Mouse (Mus musculus) brain, adult 2 months (tissue): ENCODE results near the gene Lrp6.

Experiments
- DNase-seq: peaks from one replicate; pipeline ENCODE4 v3.0.0; 2011; ENCODE audit warnings: low read depth, low spot score

Lrp6 gene

DNA sequence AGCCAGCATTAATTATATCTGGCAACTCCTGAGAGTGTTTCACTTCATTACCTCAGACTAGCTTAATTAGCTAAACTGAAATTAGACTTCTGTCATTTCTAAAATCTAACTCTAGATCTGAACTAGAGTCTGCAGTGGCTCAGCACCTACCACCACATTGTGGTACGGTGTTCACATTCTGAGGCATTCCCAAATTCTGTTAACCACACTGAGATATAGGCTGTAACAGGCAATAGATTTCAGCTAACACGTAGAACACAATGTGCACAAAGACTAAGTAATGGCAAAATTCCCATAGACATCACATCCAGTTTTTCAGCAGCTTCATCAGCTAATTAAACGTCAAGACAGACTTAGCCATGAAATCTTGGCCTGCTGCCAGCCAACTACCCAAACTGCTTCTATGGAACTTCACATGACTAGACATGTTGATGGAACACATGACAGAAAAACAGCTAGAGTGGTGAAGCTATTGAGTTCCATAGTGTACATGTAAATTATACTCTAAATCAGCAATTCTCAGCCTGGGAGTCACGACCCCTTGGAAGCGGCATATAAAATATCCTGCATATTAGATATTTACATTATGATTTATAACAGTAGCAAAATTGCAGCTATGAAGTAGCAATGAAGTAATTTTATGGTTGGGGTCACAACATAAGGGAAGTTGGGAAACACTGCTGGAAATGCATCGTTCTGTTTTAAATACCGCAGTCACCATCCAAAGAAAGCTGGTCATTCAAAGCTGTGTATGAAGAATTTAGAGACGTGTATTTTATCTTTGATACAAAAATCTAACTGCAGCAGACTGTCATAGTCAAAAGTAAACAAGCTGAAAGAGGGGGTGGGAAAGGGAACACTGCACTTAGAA lies 71.7 kb downstream of the Lrp6 start:
- DNase-seq: peak; percentile 44

DNA sequence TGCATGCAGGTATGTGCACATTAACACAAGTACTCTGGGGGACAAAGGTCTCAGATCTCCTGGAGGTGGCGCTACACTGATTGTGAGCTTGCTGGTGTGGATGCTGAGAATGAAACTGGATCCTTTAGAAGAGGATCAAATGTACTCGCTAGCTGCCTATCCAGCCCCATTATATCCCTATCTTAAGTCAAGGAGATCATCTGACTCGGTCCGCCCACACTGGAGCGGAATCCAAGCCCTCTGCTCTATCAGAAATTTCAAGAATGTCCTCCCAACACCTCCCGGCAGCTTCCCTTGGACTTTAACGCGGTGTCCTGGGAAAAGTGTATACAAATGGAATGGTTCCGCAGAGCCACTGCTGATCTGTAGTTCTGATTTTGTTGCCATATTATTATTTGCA lies 77.1 kb downstream of the Lrp6 start:
- no peak for DNase-seq

DNA sequence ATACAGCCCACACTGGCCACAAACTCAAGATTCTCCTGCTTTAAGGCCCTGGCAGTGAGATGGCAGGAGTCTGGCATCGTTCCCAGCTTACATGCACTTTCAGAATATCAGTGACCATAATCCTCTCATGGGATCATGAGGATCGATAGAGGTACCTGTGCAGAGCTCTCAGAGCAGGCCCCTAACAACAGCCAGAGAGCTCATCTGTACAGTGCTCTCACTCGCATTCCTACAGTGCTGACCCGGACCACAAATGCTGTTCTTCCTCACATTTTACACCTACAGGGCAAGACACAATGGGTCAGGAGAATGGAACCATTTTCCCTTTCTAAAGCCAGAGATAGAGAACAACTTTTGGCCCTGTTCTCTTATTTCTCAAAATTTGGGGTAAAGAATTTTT lies 77.6 kb downstream of the Lrp6 start:
- DNase-seq: no peak

DNA sequence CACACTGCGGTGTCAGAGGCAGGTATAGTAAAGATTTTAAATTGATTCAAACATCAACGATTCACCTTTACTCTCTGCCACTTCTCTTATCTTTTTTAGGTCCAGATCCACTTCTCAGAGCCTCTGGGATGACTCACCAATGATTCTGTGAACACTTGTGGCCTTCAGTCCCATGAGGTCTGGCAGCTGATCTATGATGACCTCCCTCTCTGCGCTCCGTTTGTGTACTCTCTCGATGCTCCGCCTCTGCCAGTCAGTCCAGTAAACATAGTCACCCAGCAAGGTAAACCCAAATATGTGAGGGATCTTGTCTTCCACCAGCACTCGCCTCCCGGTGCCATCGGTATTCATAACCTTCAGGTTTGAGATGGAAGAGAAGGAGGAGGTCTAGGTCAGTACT lies 80.4 kb downstream of the Lrp6 start:
- DNase-seq: no peak

DNA sequence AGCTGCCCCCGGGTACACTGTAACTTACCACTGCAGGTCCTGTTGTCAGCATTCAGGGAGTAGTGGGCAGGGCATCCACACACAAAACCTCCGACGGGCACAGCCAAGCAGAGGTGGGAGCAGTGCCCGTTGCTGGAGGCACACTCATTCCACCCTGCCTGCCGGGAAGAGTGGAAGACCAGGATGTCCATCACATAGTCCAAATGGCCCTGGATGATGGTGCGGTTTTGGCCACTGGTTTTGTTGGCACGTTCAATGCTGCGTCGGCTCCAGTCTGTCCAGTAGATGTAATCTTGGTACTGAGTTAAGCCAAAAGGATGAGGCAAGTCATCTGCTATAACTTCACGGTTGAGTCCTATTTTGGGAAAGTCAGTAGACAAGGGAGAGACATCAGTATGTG lies 87.3 kb downstream of the Lrp6 start:
- no peak for DNase-seq

DNA sequence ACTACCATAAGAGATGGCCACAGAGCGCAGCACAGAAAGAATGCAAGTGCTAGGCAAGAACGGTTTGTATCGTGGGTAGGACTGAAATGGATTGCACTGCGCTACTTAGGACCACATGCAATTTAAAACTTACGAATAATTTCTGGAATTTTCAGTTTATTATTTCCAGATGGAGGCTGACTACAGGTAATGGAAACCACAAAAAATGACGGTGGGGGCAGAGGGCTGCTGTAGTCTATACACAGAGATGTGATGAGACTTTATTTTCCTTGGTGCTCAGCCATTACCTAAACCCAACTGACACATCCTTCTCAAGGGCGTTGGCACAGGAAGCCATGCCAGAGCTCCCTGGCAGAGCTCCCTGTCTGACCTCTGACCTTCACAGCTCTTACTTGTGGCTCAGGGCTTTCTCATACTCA lies 93.6 kb downstream of the Lrp6 start:
- no peak for DNase-seq

DNA sequence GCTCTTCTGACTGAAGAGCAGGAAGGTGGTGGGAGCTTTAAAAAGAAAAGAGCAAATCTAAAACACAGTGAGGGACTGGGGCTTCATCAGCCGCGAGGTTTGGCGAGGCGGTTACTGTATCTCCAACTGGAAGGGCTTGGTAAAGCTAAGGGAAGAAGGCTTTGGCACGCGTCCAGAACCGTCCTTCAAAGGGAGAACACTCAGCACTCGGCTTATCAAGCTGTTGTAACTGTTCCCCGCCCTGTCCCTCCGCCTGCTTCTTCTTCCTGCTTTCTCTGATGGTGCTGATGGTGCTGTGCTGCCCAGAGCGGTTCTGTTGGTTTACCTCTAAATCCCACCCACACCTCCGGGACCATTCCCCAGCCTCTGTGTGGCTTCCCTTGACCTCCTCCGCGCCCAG lies 95.9 kb downstream of the Lrp6 start:
- DNase-seq: peak; percentile 75

DNA sequence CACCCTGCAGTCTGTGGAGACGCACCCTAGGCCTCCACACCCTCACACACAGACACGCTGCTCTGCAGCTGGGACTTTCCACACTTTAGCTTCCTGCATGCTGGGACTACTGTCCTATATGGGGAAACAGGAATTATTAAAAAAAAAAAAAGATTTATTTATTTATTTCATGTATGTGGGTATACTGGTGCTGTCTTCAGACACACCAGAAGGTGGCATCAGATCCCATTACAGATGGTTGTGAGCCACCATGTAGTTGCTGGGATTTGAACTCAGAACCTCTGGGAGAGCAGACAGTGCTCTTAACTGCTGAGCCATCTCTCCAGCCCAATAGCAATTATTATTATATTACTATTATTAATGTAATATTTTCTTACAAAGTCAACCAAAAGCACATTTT lies 97.5 kb downstream of the Lrp6 start:
- DNase-seq: no peak

DNA sequence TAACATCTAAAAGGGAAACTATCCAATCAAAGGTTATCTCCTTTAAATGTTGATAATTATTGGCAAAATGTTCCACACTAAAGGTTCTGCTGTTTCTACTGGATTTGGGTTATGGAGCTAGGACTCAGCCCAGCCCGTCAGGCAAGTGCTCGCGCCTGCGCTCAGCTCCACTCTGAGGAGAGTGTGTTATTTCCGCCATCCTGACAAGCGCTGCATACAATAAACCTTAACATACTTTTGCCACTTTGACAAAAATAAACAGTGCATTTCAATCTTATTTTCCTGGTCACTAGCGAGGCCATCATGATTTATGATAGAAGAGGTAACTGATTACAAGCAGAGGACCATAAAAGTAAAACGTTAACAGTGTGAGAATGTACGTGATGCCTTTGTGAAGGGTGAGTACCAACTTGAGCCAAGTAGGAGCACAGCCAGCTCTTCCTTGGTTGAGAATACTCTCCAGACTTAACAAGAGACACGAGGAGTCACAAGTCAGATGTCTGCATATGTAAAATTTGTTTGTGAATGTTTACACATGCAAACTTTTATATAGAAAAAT lies 100.0 kb downstream of the Lrp6 start:
- DNase-seq: no peak

DNA sequence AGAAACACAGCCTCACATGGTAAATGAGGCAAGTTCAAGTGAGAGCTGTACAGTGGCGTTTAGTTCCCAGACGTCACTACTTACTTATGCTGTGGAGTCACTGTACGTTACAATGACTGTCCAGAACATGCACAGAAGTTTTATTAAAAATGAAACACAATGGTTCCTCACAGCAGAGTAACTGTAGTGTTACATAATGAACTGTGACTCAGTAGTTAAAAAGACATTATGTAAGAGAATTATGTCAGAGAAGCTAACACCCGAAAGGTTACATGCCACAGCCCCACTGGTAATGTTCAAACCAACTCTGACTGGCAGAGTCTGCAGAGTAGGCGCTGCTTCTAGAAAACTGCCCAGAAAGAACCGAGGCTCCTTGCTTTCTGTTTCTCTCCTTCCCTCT lies 105.6 kb downstream of the Lrp6 start:
- DNase-seq: peak; percentile 29

DNA sequence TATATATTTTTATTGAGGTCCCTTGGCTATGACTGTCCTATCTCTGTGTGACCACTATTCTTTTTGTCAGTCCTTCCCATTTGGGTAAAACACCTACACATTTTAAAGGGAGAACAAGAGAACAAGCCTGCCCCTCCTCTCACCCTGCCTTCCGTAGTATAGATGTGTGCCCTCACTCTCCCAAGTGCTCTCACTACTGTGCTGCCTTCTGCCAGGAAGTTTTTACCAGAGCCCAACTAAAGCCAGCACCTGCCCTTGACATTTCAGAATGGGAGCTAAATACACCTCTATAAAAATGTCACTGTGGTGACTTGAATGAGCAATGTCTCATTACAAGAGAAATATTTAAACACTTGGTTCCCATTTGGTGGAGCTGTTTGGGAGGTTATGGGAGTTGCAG lies 108.4 kb downstream of the Lrp6 start:
- DNase-seq: no peak

DNA sequence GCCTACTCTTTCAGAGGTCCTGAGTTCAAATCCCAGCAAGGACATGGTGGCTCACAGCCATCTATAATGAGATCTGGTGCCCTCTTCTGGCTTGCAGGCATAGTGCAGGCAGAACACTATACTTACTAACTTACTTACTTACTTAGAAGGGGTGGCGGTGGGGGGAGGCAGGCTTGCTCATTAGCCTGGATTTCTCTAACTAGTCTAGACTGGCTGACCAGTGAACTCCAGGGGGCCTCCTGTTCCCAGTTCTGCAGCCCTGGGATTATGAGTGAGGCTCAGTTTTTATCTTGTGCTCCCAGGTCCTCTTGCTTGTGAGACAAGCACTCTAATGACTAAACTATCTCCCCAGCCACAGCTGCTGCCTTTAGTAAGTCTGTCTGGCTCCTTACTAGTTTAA lies 112.7 kb downstream of the Lrp6 start:
- no peak for DNase-seq

DNA sequence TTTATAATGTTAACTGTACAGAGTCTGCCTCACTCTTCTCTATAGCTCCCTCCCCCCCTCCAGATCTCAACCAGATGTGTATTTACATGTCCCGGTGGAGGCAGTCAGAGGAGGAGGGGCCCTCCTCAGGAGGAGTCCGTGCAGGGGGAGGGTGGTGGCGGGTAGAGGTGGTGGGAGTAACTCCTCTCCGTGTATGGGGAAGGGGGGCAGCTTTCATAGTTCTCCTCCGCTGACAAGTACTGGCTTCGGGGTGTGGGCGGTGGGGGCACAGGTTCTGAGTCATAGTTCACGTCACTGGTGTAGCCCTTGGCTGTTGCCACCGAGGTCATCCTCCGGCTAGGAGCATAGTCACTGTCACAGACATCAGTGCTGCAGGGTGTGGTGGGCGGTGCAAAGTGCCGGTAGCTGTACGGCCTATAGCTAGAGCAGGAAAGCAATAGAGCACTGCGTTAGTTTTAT lies 116.1 kb downstream of the Lrp6 start:
- peak; percentile 69 for DNase-seq

DNA sequence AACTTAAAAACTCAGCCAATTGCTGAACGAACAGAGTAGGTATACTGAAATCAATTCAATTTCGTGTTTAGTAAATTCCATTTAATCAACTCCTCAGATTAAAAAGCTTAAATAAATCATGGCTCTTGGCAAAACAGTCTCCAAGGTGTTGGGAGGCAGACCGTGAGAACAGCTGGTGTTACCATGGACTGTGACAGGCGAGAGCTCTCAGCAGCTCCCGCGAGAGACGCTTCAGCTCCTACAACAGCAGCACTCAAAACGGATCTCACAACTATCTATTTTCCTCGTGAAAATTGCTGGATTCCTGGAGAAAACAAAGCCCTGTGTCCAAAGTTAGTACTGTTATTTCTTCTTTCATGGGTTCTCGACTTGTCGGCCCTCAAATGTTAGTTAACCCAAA lies 116.8 kb downstream of the Lrp6 start:
- peak; percentile 62 for DNase-seq

DNA sequence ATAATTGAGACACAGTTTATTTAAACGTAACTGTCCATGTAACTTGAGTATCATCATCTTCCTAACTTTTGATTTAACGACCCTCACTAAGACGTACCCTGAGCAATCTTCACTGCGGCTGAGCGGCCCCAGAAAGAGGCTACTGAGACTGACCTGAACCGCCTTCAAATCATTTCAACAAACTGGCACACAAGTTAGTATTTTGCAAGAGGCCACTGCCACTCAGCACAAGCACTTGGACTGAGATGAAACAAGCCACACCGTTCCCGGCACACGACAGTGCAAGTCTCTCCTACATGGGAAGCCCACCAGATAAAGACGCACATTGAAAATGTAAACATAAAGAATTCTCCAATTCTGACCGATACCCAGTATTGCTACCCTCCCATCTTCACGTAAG lies 118.3 kb downstream of the Lrp6 start:
- DNase-seq: no peak

DNA sequence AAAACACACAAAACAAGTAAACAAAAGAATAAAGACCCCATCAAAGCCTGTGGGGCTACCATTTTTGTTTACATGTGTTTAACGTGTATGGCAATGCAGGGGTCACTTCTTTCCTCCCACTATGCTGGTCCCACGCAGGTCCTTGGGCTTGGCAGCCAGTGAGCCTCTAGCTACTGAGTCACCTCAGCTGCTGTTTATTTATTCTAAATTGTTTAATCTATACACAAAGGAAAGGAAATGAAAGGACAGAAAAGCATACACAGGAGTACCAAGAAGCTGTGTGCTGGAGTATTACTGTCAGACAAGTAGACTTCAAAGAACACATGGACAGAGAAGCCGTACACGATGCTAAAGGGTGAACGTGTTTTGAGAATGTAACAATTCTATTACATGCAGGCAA lies 122.8 kb downstream of the Lrp6 start:
- DNase-seq: no peak

DNA sequence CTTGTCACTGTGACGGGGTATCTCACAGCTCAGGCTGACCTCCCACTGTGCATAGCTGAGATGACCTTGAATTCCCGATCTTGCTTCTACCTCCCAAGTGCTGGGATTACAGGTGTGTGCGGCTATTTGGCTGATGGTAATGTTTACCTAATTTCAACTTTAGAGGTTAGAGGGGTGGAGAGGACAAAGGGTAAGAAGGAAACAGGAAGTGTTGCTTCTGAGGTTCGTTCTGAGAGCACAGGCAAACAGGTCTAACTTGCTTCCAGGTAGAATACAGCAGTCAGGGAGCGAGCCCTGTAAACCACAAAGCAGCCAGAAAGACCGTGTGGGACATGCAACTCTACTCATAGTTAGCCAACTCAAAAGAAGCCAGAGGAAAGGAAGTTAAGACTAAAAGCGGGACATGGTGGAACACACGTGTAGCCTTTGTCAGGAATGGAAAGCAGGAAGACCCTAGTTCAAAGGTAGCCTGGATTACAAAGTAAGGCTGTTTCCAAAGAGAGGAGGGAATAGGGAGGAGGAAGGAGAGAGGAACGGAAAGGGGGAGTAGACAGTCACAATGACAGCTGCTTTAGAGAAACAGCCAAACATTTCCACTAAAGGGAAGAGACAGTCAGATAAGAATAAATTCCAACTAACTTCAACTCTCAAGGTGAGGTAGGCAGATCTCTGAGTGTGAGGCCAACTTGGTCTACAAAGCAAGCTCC lies 123.4 kb downstream of the Lrp6 start:
- DNase-seq: no peak

DNA sequence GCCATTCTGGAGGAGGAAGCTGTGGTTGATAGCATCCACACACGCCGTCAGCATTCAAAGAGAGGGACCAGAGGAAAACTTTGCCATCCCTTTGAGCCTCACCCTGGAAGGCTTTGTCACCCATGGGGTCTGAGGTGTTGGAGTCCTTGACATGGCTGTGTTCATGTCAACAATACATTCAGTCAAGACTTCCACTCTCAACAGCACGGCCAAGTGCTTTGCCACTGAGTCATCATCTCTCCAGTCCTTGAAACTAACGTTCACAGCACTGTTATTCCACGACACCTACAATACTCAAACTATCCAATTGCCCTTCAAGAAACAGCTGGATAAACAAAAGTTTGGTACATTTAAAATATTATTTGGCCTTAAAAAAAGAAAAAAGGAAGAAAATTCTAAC lies 124.5 kb downstream of the Lrp6 start:
- DNase-seq: no peak

DNA sequence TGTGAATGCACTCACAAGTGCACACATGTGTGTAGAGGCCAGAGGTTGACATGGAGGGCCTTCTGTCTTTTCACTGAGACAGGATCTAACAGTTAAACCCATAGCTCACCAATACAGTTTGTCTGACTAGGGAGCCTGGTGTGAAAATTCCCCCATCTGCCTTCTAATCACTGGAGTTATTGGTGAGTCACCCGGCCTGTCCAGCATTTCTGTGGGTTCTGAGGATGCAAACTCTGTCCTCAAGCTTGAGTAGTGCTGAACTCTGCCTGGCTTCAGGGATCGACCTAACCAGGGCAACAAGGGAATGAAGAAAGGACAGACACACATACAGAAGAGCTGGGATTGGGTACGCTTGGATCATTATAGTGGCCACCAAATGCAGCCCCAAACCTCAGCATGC lies 125.0 kb downstream of the Lrp6 start:
- DNase-seq: no peak

DNA sequence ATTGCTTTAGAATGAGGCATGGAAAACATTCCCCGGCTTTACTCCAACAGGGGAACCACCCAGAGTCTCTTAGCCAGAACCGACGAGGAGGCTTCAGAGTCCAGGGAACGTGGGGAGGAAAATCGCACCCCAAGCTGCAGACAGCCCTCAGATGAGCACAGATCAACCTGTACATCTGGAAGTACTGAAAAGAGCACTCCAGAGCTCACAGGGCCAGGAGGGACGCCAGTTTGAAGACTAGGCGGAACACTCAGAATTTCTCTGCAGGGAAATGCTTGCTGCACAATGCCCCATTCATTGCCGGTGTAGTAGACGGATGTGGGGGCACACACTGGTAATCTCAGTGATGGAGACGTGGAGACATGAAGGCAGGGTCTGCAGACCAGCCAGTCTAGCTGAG lies 126.7 kb downstream of the Lrp6 start:
- DNase-seq: no peak

DNA sequence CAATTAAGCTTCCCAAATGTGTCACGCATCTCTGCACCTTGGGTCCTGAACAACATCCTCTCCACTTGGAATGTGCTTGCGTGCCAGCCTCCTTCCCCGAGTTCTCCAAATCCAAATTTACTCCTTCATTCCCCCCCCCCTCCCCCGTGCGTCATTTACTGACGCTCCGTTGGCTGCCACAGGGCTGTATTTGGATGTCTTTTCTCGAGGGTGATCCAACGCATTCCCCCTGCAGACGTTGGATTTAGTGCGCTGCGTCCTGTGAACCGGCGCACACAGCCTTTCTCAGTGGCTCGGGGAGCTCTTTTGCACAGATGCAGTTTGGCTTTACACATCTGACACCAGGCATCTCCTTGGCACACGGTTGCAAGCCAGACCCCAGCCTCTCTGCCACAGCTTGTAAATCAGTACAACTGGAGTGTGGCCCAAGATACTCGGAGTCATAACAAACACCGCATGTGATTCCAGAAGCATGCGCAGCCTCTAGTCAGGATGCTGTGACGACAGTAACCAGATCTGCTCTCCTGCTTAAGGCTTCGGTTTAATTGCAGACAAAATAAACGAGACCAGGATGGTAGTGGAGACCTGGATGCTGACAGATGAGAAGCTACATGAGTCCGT lies 127.3 kb downstream of the Lrp6 start:
- peak; percentile 87 for DNase-seq

DNA sequence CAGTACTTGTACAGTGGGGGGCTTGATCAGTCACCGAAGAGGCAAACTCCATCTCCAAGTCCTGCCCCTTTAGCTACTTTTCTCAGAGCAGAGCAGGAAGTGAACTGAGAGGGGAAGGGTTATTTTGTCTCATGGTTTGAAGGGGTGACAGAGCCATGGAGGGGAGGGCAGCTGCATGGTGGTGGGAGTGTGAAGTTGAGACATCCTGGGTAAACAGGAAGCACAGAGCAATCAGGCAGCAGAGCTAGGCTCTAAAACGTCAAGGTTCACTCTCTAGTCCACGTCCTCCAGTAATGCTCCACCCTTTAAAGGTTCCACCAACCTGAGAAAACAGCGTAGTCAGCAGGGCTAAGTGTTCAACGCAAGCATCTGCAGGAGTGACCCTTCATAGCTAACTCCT lies 129.8 kb downstream of the Lrp6 start:
- DNase-seq: no peak
